Mouse (Mus musculus) ovary, adult 18-20 months (tissue): ENCODE data around the gene Snx18.

Source experiments
- DNase-seq: peaks from one replicate; pipeline ENCODE4 v3.0.0; 2022; ENCODE audit warnings: low spot score, mixed read lengths

Gene Snx18

DNA sequence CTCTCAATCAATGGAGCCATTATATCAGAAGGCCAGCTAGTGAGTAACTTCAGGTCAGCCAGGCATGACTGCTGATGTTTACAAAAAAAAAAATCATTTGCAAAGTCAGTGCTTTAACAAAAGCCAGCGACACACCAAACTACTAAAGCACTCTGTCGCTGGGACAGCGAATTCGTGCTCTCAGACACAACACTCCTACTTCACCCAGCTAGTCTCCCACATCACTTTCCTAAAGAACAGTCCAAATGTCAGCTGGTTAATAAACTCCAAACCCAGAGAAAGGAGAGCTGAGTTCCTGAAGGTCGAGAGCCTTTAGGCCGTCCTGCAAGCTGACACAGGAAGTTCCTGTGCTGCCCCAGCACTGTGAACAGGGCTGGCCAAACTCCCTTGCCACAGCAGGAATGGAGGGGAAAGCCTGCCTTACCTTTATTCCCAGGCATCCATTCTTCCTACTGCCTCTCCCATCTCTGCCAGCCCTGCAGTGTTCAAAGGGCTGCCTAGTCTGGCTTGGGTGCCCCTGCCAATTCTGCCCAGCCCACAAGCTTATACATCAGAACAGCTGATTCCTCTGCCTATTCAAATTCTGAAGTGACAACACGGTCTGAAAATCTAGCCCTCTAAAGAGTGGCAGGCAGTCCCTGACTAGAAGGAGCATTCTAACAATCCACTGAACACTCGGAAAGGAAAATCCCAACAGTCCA, 2.2 kb downstream of the Snx18 start:
- no peak for DNase-seq

DNA sequence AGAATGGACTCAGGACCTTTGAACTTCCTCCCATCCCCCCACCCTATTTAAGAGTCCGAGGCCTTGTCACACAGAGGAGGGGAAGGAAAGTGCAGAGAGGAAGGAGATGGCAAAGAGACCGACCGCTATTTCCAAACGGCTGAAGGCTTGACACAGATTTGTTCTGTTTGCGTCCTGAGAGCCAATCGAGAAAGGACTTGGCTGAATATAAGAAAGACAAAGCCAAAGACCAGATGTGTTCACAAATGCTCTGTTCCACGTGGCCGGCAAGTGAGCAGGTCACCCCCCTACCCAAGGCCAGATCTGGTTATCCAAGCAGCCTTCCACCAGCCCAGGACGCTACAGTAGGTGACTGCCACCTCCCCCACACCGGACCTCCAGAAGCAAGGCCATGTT, 2.8 kb downstream of the Snx18 start:
- DNase-seq = no peak

DNA sequence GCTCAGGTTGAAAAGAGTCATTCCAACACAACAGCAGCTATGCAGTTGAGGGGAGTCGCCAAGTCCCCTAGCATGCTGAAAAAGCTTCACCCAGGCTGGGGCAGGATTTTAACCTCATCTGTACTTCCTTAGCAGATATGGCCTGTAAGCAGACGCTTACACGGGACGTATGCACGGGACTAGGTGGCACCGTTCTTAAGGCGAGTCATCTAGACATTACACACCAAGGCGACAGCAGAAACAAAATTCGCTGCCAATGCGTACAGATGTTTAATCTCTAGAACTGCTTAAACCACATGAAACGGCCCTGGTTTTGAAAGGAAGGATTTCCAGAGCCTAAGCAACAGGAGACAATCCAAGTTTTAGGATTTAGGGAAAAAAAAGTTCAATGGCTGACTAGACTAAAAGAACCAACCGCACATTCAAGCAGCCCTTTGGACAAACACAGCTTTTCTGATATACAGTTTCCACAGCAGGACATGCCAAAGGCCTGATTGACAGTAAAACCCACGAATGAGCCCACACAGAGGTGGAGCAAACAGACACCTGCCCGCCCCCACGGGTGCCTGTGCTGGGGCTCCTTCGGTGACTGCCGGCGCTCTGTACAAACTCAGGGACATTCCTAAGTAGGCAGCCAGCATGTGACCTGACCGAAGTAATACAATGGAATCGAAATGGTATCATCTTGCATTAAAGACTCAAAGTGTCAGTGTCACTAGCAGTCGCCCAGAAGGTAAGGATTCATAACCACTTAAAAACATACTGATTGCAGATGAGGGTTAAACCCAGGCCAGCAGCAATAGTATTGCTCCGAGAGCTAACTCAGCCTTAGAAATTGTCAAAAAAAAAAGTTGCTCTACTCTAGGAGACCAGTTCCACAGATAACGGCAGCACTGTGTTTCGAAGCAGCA, 3.5 kb downstream of the Snx18 start:
- peak; percentile 75 for DNase-seq

DNA sequence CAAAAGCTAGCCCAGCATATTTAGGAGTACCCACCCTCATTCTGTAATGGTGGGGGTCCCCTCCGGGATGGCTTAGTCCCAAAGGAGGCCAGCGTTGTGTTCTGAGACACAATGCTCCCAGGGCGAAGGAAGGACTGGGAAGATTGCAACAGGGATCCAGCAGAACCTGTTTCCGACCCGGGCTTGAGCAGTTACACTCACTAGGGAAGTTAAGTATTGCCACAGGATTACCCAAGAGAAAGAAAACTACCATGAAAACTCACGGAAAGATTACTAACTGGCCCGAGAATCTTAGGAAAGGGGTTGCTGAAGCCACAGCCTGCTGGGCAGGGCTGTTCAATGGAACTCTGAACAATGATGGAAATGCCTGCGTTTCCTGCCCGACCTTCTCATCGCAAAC, 4.5 kb downstream of the Snx18 start:
- no peak for DNase-seq

DNA sequence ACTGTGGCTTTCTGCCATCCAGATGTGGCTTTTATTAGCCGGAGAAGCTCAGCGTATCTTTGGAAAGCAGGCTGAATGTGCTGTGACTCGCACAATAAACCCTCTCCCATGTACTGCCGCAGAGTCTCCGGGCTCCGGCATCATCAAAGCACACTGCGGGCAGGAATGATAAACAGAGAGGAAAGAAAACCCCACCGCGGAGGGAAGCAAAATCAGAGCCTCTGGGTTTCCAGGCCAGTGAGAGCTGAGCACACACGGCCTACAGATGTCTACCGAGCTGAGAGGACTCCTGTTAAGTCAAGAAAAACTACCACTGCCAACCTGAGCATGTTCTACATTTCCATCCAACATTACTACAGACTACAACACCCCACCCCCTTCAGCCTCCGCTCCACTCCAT, 5.0 kb downstream of the Snx18 start:
- DNase-seq = no peak

DNA sequence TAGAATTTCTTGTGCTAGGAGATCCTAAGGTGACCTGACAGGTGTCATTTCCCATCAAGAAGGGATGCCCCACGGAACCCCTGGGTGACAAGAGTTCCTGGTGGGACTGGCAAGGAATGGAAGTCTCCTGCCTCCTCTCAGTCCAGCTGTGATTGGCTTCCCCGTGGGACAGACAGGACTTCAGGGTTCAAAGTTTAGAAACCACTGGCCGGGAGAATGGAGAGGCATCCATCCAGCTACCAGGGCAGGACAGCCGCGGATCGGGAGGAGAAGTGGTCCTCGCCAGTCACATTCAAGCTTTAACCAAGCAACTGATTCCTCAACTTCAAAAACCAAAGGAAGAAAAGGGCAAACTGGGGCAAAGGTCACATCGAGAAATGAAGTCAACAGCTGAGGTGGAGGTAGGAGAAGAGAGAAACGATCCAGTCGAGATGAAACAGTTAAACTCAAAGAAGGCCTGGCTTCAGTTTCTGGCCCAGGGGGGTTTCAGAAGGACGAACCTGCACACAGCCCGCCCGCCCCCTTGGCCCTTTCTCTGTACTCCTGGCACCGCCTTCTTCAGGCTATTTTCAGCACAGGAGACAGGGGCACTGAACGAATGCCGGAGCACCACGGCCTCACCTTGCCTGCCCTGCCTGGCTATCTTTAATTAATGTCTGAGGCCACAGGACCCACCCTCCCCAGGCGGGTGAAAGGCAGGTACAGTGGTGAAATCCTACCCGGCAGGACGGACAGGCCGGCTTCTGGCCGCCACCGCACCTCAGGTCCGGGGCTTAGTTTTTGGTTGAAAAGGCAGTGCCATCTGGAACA, 6.0 kb downstream of the Snx18 start:
- no peak for DNase-seq

DNA sequence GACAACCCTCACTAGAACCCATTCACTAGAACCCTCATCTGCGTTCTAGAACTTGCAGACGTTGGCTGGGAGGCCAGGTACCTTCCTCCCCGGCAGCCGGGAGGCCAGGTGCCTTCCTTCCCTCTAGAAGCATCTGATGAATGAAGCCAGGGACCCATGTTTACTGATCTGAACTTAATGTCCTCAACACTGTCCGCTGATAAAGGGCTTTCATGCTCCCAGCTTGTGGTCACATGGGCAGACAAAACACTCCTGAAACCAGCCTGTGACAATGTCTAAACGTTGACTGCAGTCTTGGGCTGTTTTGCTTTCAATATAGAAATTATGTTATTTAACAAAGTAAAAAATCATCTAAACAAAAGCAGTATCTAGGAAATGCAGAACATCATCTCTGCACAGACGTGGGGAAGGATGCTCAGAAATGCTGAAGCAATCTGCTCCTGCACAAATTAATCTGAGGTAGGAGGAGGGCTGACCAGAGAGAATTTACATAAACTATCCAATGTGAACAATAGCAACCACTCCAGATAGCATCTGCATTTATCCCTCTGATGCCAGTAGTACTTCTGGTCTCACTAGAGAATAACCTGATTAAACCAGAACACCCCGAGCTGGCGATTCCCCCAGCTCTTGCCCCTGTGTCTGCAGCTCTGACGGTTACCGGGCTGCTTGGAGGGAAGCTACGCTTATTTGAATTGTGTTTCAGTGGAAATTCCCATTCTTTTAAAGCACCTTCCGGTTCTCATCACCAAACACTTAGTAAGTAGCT, 7.4 kb downstream of the Snx18 start:
- no peak for DNase-seq

DNA sequence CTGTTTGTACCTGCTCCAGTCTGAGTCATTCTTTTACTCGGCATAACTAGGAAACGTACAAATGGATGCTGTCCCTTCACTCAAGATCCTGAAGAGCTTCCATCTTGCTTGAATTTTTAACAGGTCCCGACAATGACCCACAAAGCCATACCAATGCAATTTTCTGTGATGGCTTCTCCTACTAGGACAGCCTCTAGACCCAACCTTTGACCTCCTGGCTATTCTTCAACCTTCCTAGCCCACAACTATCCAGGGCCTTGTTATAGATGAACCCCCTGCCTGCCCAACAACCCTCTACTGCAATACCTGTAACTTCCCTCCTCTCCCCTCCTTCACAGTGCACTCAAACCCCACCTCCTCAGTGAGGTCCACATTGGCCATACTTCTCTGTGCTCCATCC, 8.9 kb downstream of the Snx18 start:
- no peak for DNase-seq

DNA sequence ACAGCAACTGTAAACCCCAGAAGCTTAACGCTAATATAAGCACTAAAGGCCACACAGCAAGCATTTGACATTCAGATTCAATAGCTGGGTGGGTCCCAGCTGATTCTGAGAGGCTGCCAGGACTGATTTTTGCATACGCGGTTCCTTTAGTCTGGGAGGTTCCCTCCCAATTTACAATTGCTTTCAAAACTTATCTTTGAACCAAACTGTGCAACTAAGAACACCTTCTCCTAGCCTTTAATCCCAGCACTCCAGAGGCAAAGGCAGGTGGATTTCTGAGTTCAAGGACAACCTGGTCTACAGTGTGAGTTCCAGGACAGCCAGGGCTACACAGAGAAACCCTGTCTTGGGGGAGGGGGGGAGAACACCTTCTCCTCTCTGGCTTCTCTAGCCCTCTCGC, 10.5 kb downstream of the Snx18 start:
- DNase-seq = no peak

DNA sequence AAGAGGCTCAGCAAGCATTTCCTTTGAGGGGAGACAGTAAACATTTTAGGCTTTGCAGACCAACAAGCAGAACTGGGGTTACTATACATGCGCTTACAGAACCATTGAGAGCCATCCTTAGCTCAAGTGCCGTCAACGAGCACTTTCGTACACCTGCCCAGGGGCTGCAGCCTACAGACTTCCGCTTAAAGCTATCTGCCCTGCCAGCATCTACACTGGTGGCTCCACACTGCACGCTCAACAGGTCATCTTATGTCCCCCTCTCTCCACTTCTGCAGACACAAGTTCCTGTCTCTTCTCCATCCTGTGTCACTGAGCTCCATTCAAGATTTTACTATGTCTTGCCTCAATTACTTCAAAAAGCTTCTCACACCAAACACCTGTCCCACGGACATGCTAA, 11.0 kb downstream of the Snx18 start:
- no peak for DNase-seq

DNA sequence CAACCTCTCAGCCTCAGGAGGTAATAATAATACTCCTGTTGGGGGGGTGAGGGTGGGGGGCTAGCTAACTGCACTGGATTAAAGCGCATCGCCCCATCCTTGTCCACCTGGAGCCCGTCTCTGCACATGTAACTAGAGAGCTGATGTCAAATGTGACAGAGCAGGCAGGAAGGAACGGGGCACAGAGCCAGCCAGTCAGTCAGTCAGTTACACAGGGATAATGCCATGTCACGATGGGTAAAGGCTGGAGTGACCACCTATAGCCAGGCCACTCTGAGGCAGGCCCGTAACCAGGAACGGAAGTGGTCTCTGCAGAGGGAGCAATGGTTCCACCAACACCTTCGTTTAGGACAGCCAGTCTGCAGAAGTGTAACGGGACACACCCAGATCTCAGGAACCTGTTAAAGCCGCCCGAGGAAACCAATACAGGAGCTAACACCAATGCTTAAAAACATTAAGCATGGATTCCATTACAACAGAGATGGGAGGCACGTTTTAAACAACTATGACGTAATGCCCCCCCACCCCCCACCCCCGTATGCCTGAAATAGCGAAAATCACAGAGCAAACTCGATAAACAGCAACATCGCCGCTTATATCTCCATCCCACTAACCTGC, 11.5 kb downstream of the Snx18 start:
- no peak for DNase-seq

DNA sequence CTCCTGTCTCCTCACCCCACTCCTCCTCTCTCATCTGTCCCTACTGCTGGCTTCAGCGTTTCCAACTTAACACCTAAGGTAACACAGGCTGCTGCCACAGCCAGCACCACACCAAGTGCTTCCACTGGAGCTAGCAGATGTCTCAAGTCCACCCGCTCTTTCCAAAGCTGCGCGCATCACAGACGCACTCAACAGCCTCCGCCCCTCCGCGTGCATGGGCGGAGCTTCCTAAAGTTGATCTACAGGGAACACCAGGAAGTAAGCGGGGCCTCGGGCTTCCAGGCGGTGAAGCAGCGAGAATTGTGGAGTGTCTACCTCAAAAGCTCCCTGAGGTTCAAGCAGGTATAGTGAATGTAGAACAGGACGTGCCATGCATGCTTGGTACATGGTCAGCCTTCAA, 12.2 kb downstream of the Snx18 start:
- DNase-seq = no peak

DNA sequence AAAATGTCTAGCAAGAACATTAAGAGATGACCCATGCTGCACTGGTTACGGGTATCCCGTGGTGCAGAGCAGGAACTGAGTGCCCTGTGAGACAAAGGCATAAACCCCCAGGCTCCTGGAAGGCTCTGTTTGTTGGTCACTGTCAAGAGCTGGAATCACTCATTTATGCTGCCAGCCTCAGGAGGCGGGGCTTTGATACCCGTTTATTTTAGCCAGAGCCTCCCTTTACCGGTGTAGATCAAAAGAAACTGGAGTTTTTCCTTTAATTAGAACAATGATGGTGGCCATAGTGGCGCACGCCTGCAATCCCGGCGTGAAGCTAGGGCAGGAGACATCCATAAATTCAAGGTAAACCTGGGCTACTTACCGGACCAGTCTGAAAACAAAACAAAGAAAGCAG, 12.7 kb downstream of the Snx18 start:
- no peak for DNase-seq

DNA sequence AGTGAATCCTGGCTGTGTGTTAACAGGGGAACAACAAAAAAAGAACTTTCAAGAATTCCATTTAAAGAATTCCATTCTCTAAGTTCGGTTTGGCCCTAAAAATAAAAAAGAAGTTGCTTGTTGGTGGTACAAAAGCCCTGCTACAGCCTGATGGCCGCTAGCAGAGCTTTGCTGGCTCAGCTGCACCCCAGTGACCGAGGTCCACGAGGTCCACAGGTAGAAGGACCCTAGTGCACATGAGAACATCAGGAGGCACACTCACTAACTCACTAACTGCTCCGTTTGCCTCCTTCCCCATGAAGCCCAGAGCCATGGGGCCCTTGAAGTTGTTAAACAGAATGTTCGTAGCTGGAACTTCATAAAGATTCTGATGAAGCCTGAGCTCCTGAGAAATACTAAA, 14.0 kb downstream of the Snx18 start:
- DNase-seq = no peak

DNA sequence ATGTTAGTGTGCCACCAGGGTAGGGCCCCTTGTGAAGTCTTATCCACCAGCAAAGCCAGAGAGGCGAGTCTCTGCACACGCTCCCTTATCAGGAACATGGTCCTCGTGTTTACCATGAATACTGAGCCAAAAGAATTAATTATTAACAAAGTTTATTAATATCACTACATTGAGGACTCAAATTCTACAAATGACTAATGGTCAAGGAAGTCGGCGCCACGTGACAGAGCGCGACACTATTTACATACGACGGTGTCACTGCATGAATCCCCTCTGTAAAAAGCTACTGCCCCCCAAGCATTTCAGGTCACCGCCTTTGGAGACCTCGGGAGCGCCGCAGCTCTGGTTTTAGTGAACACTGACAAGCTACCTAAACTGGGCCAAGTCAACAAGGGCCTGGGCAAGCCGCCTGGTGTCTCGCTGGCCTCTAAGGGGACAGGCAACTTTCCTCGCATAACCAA, 15.5 kb downstream of the Snx18 start:
- DNase-seq = no peak

DNA sequence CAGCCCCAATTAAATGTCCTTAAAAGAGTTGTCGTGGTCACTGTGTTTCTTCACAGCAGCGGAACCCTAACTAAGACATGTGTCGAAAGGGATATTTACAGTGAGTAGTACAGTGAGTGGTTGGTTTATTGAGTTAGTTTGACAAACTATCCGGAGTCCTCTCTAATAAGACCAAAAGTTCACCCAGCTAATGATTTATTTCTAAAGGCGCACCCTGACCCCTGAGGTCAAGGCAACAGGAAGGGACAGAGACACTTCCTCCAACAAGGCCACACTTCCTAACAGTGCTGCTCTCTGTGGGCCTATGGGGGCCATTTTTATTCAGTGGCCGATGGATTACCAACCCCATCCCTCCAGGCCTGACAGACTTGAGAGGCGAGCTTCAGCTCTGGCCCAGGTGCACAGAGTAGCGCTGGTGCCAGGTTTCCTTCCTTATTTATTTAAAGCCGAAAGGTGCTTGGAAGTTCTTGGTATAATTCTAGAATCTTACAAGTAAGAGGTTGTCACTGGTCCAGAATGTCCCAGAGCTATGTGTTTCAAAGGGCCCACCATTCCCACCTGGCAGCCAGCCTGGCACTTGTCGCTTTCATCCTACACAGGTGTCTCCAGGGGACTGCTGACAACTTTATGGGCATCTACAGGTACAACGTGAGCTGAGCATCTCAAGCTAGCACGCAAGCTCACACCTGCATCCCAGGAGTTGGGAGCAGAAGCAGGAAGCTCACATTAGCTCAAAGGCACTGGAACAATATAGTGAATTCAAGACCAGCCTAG, 16.3 kb downstream of the Snx18 start:
- DNase-seq = no peak

DNA sequence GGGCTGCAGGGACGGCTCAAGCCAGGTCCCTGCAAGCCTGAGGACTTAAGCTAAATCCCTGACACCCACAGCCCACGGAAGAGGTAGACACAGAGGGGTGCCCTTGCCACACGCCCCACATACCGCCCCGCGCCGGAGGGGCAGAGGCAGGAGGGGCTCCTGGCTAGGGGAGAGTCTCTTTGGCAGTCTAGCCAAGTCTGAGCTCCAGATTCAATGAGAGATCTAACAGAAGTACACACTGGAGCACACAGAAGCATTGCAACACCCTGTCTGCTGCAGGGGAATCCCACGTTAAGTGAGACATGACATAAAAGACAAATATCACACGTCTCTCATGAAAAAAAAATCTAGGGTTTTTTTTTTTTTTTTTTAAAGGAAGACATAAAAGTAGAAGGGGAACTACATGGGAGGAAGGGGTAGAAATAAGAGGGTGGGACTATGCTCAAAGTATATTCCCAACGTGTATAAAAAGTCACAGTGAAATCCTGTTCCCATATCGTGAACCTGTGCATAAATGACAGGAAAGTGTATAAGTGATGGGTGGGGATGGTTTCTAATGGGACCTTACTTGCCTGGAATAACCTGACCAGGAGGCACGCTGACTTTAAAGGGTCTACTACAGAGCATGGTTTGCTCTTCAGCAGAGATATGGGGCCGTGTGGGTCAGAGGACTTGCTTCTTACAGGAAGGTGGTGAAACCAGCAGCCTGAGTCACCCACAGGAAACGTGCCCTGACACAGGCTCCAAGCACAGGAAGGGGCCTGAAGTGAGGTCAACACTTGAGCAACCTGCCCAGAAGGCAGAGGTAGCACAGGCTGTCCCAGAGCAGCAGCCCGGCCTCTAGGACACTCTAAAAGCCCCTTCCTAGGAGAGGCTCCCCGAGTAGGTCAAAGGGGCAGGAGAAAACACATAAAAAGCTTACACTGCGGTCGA, 17.6 kb downstream of the Snx18 start:
- no peak for DNase-seq

DNA sequence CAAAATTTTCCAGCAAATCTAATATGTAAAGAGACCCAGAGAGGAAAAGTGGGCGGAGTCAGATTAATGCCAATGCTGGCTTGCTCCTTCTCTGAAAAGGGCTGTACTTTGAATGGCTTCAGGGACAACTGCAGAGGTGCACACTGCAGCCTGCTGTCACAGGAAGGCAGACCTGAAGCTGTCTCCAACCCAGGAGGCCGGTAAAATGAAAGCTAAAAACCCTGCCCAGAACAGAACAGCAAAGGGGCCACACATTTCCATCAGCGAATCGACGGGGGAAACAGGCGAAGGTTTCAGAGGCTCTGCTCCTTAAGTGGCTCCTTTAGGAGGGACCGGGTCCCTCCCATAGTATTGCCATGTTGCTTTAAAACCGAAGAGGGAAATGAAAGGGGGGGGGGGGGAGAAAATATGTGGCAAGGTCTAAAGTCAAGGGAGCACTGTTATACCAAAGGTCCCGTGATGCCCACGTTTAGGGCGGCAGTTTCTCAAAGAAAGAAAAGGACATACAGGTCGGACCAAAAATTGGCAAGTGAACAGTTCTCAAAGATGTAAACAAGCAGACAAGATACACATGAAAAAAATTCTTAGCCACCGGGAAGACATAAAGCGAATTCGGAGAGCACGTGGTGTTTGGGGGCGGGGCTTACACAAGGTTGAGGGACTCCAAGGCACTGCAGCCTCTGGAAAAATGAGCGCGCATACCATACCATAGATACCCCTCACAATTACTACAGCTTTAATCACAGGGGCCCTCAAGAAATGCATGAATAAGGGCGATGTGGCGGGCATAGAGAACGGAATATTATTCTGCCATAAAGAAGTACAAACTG, 18.4 kb downstream of the Snx18 start:
- DNase-seq = no peak

DNA sequence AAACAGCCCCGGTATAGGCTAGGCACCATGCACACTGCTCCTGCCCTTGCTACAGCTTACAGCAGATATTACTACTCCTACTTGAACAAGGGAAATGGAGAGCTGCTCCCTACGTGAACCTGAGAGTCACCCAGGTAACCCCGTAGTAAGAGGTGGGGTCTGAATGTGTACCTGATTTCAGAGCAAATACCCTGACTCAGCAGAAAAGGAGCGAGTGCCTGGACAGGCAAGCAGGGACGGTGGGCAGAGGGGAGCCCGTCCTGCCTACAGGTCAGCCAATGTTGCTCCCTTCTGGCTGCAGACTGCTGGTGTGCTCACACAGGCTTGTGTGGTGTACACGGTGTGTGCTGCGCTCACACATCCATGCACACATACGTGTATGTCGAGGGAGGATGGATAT, 20.7 kb downstream of the Snx18 start:
- no peak for DNase-seq
